Mouse (Mus musculus) lung, embryonic 15.5 days (tissue): Measurements from ENCODE around the gene Pcbp1. TPM values are rescaled to one million over a fixed set of nuclear protein-coding genes. Genes with fewer than 3 reads are reported as not detected.
A peak's percentile ranks its signal among the peaks of the same experiment; 100 is the strongest.

Source experiments
- ATAC-seq: fragments of 200-750 bp; cut with Nextera tagmentation; 2 replicates; pipeline ENCODE4 v1.8.0; 2017; ENCODE audit warnings: moderate number of reproducible peaks, borderline replicate concordance; ENCODE audit not compliant: low FRiP score, low TSS enrichment; ENCODE audit errors: extremely low read depth
- H3K27ac ChIP-seq: fragments of 300-500 bp; sonication (generic); 2 replicates; pipeline ENCODE4 v1.5.1; 2015; ENCODE audit warnings: moderate library complexity, mild to moderate bottlenecking, inconsistent platforms
- H3K27me3 ChIP-seq: fragments of 300-500 bp; sonication (generic); 2 replicates; pipeline ENCODE4 v1.6.1; 2015; ENCODE audit warnings: inconsistent platforms
- H3K36me3 ChIP-seq: fragments of 300-500 bp; sonication (generic); 2 replicates; pipeline ENCODE4 v1.6.1; 2015; ENCODE audit warnings: inconsistent platforms
- H3K4me1 ChIP-seq: fragments of 300-500 bp; sonication (generic); 2 replicates; pipeline ENCODE4 v1.6.1; 2015; ENCODE audit warnings: inconsistent platforms
- H3K4me2 ChIP-seq: fragments of 300-500 bp; sonication (generic); 2 replicates; pipeline ENCODE4 v1.6.1; 2015; ENCODE audit warnings: inconsistent platforms, mild to moderate bottlenecking, moderate library complexity
- H3K4me3 ChIP-seq: fragments of 300-500 bp; sonication (generic); 2 replicates; pipeline ENCODE4 v1.5.1; 2015; ENCODE audit warnings: mild to moderate bottlenecking, inconsistent platforms
- H3K9ac ChIP-seq: fragments of 300-500 bp; sonication (generic); 2 replicates; pipeline ENCODE4 v1.6.1; 2015; ENCODE audit warnings: inconsistent platforms
- H3K9me3 ChIP-seq: fragments of 300-500 bp; sonication (generic); 2 replicates; pipeline ENCODE4 v1.6.1; 2016; ENCODE audit warnings: inconsistent platforms
- WGBS: fragments of 180-500 bp; shearing (Covaris S2); methylation state at CpG from one replicate; pipeline ENCODE4 v1.1.7; 2015; 5-methylcytosine and 5-hydroxymethylcytosine counted together
- polyA plus RNA-seq: library from polyadenylated mRNA; unstranded; fragments of >200 nt; fragmentation: Nextera tagmentation; extraction: Ambion mirVana; gene quantifications from 2 replicates; pipeline ENCODE4 v1.2.1, GENCODE M21; 2015

The Pcbp1 gene
- polyA plus RNA-seq, 1 experiment from 2014 or later, result 554 TPM

DNA sequence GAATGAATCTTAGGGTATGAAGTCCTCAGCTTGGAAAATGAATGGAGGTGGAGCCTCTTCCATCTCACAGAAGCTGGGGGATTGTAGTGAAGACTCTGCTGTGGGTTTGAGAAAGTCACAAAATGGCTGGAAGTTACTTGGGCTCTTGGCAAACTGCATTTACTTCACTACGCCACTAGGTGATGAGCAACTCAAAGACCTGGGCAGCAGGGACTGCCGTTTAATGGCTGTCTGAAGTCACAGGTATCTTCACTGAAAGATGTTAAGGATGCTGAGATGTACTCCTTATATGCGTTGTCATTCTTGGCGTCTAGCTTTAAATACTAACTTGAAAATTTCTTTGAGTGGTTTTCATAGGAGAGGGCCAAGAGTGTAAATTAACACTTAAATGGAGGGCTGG lies 19.1 kb upstream of the Pcbp1 start:
- no peak for ATAC-seq
- no peaks in the 10 kb centered on the region for H3K27me3 ChIP-seq
- H3K9me3 ChIP-seq, result no peaks in the 10 kb centered on the region
- no peak overlapping the region for H3K4me2 ChIP-seq
- H3K4me3 ChIP-seq, result no peak overlapping the region
- no peak overlapping the region for H3K9ac ChIP-seq
- no peak overlapping the region for H3K27ac ChIP-seq
- H3K36me3 ChIP-seq, result peaks cover 41% of the 10 kb centered on the region
- peaks cover 7% of the 10 kb centered on the region; the same call in 1 of the 2 replicates for H3K4me1 ChIP-seq
- 52% methylated on average over 4 of the region's 4 CpGs for WGBS

DNA sequence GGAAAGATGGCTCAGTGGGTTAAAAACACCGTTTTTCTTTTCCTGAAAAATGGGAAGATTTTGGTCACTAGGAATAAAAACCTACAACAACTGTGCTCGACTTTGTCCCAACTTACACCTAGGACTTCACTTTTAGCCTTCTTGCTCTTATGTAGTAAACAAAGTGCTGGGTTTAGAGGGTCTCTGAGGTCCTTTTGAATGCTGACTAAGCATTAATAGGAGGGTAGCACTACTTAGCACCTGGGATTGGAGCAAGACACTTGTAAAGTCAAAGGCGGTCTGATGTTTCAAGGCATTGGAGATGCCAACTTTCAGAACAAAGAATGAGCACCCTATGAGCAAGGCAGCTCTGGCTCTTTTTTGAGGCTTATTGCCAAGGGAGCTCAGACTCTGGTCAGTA lies 17.7 kb upstream of the Pcbp1 start:
- Histone ChIP-seq H3K9ac (no peak overlapping the region), H3K27ac (no peak overlapping the region), H3K27me3 (no peaks in the 10 kb centered on the region), H3K9me3 (no peaks in the 10 kb centered on the region), H3K4me3 (no peak overlapping the region), H3K4me2 (no peak overlapping the region), H3K36me3 (peaks cover 38% of the 10 kb centered on the region), H3K4me1 (peaks cover 7% of the 10 kb centered on the region; the same call in 1 of the 2 replicates)
- ATAC-seq, result no peak
- 82% methylated on average over 3 of the region's 3 CpGs for WGBS

DNA sequence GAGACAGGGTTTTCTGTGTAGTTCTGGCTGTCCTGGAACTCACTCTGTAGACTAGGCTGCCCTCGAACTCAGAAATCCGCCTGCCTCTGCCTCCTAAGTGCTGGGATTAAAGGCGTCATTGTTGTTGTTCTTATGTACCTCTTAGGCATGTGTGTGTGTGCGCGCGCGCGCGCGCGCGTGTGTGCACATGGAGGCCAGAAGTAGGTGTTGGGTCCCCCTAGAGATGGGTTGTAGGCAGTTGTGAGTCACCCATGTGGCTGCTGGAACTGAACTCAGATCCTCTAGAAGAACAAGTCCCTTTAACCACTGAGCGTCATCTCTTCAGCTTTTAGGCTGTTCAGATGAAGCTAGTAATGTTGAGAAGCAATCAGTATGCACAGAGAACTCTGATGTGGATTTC lies 16.9 kb upstream of the Pcbp1 start:
- no peak overlapping the region for H3K4me2 ChIP-seq
- H3K27me3 ChIP-seq, result no peaks in the 10 kb centered on the region
- peaks cover 39% of the 10 kb centered on the region for H3K36me3 ChIP-seq
- H3K27ac ChIP-seq, result no peak overlapping the region
- H3K9ac ChIP-seq, result no peak overlapping the region
- WGBS, result 98% methylated on average over 13 of the region's 13 CpGs
- no peaks in the 10 kb centered on the region for H3K9me3 ChIP-seq
- ATAC-seq, result no peak
- no peak overlapping the region for H3K4me3 ChIP-seq
- H3K4me1 ChIP-seq, result peaks cover 5% of the 10 kb centered on the region; the same call in 1 of the 2 replicates

DNA sequence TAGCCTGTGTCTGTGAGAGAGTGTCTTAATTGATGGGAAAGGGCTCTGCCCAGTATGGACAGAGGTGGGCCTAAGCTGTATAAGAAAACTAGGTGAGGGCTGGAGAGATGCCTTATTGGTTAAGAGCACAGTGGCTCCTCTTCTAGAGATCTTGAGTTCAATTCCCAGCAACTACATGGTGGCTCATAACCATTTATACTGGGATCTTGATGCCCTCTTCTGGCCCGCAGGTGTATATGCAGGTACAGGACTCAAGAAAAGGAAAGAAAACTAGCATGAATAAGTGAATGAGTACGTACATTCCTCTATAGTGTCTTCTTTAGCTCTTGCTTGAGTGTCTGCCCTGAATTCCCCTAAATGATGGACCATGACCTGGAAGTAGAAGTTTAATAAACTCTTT lies 15.5 kb upstream of the Pcbp1 start:
- Histone ChIP-seq H3K27ac (no peak overlapping the region), H3K9me3 (no peaks in the 10 kb centered on the region), H3K9ac (no peak overlapping the region), H3K4me3 (no peak overlapping the region), H3K4me1 (no peaks in the 10 kb centered on the region), H3K4me2 (no peak overlapping the region), H3K36me3 (peaks cover 47% of the 10 kb centered on the region), H3K27me3 (no peaks in the 10 kb centered on the region)
- no peak for ATAC-seq
- WGBS, result 81% methylated on average over 2 of the region's 2 CpGs

DNA sequence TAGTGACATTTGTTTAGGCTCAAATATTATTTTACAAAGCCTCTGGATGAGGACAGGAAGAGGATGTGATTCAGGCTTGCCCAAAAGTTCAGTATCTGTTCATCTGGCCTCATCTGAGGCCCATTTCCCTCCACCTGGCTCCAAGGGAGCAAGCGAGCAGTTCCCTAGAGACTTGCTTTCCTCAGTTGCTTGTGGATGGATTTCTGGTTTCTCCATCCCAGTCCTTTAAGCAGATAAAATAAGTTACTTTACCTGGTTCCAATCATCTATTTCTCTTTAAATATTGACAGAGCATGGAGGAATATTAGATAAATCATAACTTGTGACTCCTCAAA lies 2.3 kb upstream of the Pcbp1 start:
- no peak for ATAC-seq
- no peaks in the 10 kb centered on the region for H3K27me3 ChIP-seq
- WGBS, result 72% methylated on average over 1 of the region's 1 CpGs
- no peaks in the 10 kb centered on the region for H3K9me3 ChIP-seq
- peaks cover 21% of the 10 kb centered on the region for H3K36me3 ChIP-seq
- no peak overlapping the region for H3K27ac ChIP-seq
- H3K9ac ChIP-seq, result no peak overlapping the region
- H3K4me1 ChIP-seq, result peaks cover 13% of the 10 kb centered on the region
- H3K4me2 ChIP-seq, result no peak overlapping the region
- H3K4me3 ChIP-seq, result no peak overlapping the region

DNA sequence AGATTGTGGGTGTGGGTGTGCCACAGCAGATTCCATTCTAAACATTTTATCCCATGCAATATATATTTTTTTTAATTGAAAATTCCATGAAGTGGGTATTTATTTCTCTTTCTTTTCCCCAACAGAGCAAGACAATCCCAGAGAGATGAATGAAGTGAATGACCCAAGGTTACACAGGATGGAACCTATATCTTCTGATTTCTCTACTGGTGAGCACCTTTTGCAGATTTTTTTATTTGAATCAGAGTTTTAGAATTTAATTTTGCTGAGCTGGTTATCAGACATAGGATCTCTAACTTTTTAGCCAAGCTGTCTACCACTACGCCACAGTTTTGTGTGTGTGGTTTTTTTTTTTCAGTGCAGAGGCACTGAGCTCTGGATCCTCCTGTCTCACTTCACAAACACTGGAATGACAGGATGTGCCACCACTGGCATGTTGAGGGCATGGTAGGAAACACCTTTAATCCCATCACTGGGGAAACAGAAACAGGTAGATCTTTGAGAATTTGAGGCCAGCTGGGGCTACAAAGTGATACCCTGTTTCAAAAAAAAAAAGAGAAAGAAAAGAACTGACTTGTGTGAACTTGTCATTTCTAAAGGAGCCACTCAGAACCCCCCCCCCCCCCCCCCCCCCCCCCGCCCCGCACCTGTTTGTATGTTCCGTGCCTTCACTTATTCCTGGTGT lies 1.8 kb upstream of the Pcbp1 start:
- Histone ChIP-seq H3K4me3 (peak overlapping the region; percentile 70; the same call in 1 of the 2 replicates), H3K9ac (no peak overlapping the region), H3K4me2 (peak overlapping the region; percentile 86), H3K27me3 (no peaks in the 10 kb centered on the region), H3K4me1 (peaks cover 18% of the 10 kb centered on the region), H3K27ac (peak overlapping the region; percentile 100), H3K9me3 (no peaks in the 10 kb centered on the region), H3K36me3 (peaks cover 16% of the 10 kb centered on the region)
- no peak for ATAC-seq
- 74% methylated on average over 1 of the region's 4 CpGs for WGBS

DNA sequence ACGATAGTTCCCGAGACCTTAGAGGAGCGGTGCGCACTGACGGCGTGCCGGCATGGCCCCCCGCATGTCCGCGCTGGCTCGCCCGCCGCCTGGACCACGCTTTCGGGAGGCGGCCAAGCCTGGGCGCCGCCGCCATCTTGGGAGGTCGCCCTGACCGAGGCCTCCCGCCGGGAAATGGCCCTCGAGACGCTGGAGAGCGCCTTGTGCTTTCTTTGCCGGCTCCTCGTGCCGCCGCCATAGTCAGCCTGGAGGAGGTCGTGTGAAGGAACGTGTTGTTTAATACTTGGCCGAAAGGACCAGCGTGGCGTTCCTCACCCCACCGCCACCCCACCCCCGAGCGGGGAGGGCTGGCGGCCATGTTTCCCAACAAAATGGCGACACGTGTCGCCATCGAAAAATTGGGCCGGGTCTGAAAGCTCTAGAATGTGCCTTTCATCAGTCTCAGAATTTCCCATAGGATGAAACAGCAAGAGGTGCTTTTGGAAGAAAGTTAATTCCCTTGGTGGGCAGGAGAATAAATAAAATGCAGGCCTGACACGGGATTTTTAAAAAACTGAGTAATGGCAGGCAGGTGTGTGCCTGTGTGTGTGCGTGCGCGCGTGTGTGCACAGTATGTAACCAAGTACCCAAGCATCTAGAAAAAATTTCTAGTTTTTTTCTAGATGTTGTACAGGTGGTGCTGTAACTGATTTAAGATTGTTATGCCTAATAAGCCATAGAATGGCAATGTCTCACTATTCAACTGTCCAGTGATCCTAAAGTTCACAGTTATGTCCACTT lies 1.0 kb upstream of the Pcbp1 start:
- Histone ChIP-seq H3K4me2 (peak overlapping the region; percentile 86), H3K27ac (peak overlapping the region; percentile 100), H3K9me3 (no peaks in the 10 kb centered on the region), H3K4me3 (peak overlapping the region; percentile 70), H3K4me1 (peaks cover 25% of the 10 kb centered on the region), H3K27me3 (no peaks in the 10 kb centered on the region), H3K36me3 (peaks cover 15% of the 10 kb centered on the region), H3K9ac (peak overlapping the region; percentile 92)
- 4% methylated on average over 49 of the region's 49 CpGs for WGBS
- ATAC-seq, result peak; percentile 72

DNA sequence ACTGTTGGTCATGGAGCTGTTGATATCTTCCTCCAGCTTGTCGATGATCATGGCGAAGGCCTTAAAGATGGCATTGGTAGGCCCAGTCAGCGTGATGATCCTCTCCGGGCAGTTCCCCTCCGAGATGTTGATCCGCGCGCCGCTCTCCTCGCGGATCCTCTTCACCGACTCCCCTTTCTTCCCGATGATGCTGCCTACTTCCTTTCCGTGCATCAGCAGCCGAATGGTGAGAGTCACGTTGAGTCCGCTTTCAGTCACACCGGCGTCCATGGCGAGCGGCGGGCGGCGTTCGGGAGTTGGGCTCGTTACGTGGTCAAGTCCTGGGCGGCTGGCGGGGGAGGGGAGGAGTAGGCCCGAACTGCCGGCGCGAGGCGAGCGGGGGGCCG lies 482 bp downstream of the Pcbp1 start:
- peak; percentile 50 for ATAC-seq
- peak overlapping the region; percentile 100 for H3K27ac ChIP-seq
- H3K27me3 ChIP-seq, result no peaks in the 10 kb centered on the region
- H3K36me3 ChIP-seq, result peaks cover 7% of the 10 kb centered on the region
- H3K4me1 ChIP-seq, result peaks cover 25% of the 10 kb centered on the region
- WGBS, result under 1% methylated on average over 35 of the region's 36 CpGs
- no peaks in the 10 kb centered on the region for H3K9me3 ChIP-seq
- peak overlapping the region; percentile 70 for H3K4me3 ChIP-seq
- H3K4me2 ChIP-seq, result peak overlapping the region; percentile 86
- peak overlapping the region; percentile 97 for H3K9ac ChIP-seq

DNA sequence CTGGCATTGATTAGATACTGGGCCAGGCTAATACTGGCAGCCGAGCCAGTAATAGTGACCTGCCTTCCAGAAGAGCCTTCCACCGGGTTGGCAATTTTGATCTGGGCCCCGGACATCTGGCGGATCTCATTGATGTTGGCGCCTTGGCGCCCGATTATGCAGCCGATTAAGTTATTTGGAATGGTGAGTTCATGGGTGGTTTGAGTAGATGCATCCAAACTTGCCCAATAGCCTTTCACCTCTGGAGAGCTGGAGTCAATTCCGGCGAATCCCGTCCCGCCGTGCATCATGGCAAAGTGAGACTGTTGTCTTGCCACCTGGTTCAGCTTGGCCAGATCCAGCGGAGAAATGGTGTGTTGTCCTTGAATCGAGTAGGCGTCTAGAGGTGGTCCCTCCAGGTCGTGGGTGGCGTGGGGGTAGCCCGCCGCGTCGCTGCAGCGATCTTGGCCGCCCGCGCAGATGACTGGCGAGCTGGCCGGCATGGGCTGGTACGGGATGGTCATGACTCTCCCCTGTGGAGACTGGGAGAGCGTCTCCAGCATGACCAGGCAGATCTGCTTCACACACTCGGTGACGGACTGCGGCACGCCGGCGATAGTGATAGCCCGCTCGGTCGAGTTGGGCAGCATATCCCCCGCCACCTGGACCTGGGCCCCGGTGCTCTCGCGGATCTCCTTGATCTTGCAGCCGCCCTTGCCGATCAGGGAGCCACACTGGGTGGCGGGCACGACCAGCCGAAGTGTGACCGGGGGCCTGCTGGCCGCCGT lies 1.1 kb downstream of the Pcbp1 start:
- WGBS, result under 1% methylated on average over 51 of the region's 51 CpGs
- Histone ChIP-seq H3K27ac (peak overlapping the region; percentile 100), H3K4me2 (peak overlapping the region; percentile 86), H3K9me3 (no peaks in the 10 kb centered on the region), H3K36me3 (peaks cover 5% of the 10 kb centered on the region; the same call in 1 of the 2 replicates), H3K4me3 (peak overlapping the region; percentile 70), H3K27me3 (no peaks in the 10 kb centered on the region), H3K9ac (peak overlapping the region; percentile 97), H3K4me1 (peaks cover 25% of the 10 kb centered on the region)
- ATAC-seq, result 0 out of 2 replicates have a peak, but pooled peaks have one; percentile 8

DNA sequence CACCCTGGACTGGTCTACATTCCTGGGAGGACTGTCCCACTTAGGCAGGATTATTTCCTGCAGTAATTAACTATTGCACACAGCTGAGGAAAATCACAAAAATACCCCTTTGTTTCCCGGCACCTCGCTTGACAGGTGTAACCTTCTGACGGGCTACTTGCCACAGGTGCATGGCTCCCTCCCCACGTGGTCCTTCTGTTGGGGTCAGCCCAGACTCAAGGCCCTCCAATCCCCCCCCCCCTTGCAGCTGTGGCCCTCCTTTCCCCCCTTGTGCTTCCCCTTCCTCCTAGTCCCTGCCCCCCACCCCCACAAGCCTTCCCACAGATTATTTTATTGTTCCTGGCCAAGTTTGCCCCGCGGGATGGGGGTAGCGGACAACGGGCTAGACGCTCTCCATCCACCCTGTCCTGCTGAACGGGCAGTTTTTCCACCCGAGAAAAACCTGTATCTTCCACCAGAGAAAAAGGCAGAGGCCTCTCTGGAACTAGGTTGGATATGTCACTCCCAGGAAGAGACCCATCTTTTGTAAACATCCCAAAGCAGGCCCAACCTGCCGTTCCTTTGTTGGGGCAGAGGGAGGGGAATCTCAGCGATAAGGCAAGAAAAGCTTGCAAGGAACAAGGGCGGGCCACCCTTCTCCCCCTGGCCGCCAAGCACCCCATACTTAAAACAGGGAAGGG lies 2.2 kb downstream of the Pcbp1 start:
- Histone ChIP-seq H3K27me3 (no peaks in the 10 kb centered on the region), H3K4me1 (peaks cover 25% of the 10 kb centered on the region), H3K4me2 (peak overlapping the region; percentile 86), H3K36me3 (peaks cover 5% of the 10 kb centered on the region; the same call in 1 of the 2 replicates), H3K9ac (peak overlapping the region; percentile 97), H3K4me3 (peak overlapping the region; percentile 70), H3K9me3 (no peaks in the 10 kb centered on the region), H3K27ac (peak overlapping the region; percentile 100)
- WGBS, result 0% methylated on average over 15 of the region's 15 CpGs
- no peak for ATAC-seq

DNA sequence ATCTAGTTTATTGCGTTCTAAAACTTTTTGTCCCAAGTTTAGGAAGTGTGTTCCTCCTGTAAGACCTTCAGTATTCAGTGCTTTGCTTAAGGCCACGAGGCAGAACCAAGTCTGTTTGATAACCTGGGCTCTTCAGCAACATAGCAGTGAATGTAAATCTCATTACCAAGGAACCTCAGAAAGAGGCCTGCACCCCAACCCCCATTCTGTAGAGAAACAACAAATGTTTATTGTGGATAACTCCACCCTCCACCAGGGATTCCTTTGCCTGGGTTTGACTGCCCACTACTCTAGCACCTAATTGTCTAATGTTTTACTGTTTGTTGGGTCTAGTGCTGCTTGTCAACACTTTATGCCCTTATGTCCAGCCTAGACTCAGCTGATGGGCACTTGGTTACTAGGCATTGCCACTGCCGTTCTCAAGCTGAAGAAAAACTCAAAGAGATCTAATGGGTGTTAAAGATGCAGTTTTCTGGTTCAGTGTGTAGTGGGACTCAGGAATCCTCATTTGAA lies 2.8 kb downstream of the Pcbp1 start:
- Histone ChIP-seq H3K27me3 (no peaks in the 10 kb centered on the region), H3K9me3 (no peaks in the 10 kb centered on the region), H3K4me2 (peak overlapping the region; percentile 86), H3K4me3 (peak overlapping the region; percentile 70), H3K4me1 (peaks cover 22% of the 10 kb centered on the region), H3K27ac (peak overlapping the region; percentile 100), H3K9ac (peak overlapping the region; percentile 97), H3K36me3 (peaks cover 5% of the 10 kb centered on the region; the same call in 1 of the 2 replicates)
- no peak for ATAC-seq
- WGBS, result 21% methylated on average over 3 of the region's 3 CpGs
